Mouse (Mus musculus): ENCODE measurements around the gene Klk10.

DNA sequence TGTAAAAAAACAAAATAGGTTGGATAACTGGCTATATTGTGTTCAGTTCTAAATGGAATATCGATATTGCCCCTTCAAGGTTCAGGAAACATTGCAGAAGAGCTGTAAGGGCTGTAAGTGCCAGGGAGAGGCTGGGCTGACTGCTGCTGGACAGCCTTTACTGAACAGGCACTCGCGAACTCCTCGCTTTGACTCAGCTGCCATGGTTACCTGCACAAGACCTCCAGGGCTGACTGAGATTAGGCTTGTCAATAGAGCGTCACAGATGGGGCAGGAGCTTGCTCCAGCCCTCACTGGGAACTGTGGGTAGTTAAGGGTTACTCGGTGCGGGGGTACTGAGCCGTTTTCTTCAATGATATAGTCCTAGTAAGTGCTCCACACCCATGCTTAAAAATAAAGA is 14.4 kb upstream of the Klk10 start:
- no peak for TF ChIP-seq CTCF (IDR thresholded peaks at IDR 0.05; ENCODE audit: low read depth)
- TF ChIP-seq EP300 (IDR thresholded peaks at IDR 0.05; ENCODE audit: low read depth): no peak

All from liver, embryonic 14.5 days (tissue).